ENCODE assay signal across 15 mouse cellular contexts in the genomic region with DNA sequence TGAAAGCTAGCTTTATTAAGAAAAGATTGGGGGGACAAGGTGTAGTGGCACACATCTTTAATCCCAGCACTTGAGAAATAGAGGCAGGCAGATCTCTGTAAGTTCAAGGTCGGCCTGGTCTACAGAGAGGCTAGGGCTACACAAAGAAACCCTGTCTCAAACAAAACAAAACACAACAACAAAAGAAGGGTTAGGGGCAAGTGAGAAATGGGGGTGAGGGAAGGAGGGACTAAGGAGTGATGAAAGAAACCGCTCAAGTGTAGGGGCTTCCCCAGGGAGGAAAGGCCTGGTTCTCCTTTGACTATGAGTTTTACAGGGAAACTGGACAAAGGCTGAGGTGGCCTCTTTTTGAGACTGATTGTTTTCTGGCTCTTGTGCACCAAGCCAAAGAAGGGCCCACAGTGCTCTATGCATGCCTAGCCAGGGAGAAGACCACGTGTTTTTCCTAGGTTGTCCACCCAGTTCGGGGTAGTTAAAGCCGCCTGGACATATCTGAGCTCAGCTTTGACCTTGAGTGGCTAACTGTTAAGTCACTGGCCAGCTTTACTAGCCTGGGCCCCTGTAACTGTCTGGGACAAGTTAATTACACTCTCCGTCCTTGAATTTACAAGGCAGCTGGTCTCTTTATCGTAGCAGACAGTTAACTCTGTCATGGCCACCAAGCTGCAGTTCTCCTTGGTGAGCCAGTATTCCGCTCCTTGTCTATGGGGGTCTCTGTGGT.
A peak's percentile ranks its signal among the peaks of the same experiment; 100 is the strongest.
DNase-seq lines count a peak whose midpoint lies in the region; ATAC-seq and TF ChIP-seq lines count a peak whose summit lies in the region.
"Had no signal": no experiment of that assay in that cellular context is flagged by ENCODE, and none has a peak within 500 bp of the region (broad histone marks: within the 10 kb centered on the region; RNA-seq: fewer than 3 reads in every experiment).

No protein-coding gene starts in this region.

- H3K4me3 ChIP-seq in heart, embryonic 16.5 days (ENCODE audit: low read length), result no peak overlapping the region
- no peak overlapping the region for H3K4me3 ChIP-seq in heart, adult 2 months
- H3K4me3 ChIP-seq in intestine, embryonic 14.5 days (ENCODE audit: low read depth, low read length), result no peak overlapping the region
- no peak overlapping the region for H3K4me3 ChIP-seq in midbrain, embryonic 11.5 days (ENCODE audit: low read depth, low read length)
- H3K4me3 ChIP-seq: embryonic facial prominence, embryonic 15.5 days; hindbrain, embryonic 13.5 days; liver, embryonic 15.5 days; neural tube, embryonic 12.5 days had no signal

- 0 out of 2 replicates have a peak overlapping the region, but pooled peaks have one; percentile 21 for H3K9ac ChIP-seq in heart, embryonic 16.5 days (ENCODE audit: low read length)
- no peak overlapping the region for H3K9ac ChIP-seq in heart, adult 2 months (ENCODE audit: low read depth, low read length)
- H3K9ac ChIP-seq in intestine, embryonic 14.5 days (ENCODE audit: low read length), result no peak overlapping the region
- no peak overlapping the region for H3K9ac ChIP-seq in midbrain, embryonic 11.5 days (ENCODE audit: low read length)
- H3K9ac ChIP-seq: embryonic facial prominence, embryonic 15.5 days; hindbrain, embryonic 13.5 days; liver, embryonic 15.5 days; neural tube, embryonic 12.5 days had no signal

- no peak; the same call in 1 of the 2 replicates for ATAC-seq in heart, embryonic 16.5 days (replicated peaks; ENCODE audit: extremely low read depth, insufficient read depth, low FRiP score)
- ATAC-seq in intestine, embryonic 14.5 days (replicated peaks; ENCODE audit: low FRiP score, low TSS enrichment, low read depth), result 0 out of 2 replicates have a peak, but pooled peaks have one; percentile 38
- no peak for ATAC-seq in midbrain, embryonic 11.5 days (ENCODE audit: low FRiP score)

- no peaks in the 10 kb centered on the region for H3K79me2 ChIP-seq in heart, adult 2 months (replicated peaks; ENCODE audit: control insufficient read depth, insufficient read depth, low read length)

- TF ChIP-seq EP300 in heart, adult 2 months (IDR thresholded peaks at IDR 0.05; ENCODE audit: insufficient read depth, low read depth, low read length), result no peak

- no peaks in the 10 kb centered on the region for H3K27me3 ChIP-seq in heart, embryonic 16.5 days (ENCODE audit: control insufficient read depth, insufficient read depth, low read length)
- H3K27me3 ChIP-seq in heart, adult 2 months (ENCODE audit: control insufficient read depth, insufficient read depth, low read length), result no peaks in the 10 kb centered on the region
- no peaks in the 10 kb centered on the region for H3K27me3 ChIP-seq in intestine, embryonic 14.5 days (replicated peaks; ENCODE audit: control insufficient read depth, insufficient read depth, low read length)
- H3K27me3 ChIP-seq in midbrain, embryonic 11.5 days (ENCODE audit: control insufficient read depth, insufficient read depth, low read length), result peaks cover 10% of the 10 kb centered on the region
- H3K27me3 ChIP-seq: CH12.LX; embryonic facial prominence, embryonic 15.5 days; liver, embryonic 15.5 days; neural tube, embryonic 12.5 days had no signal

- intact Hi-C loops in heart, adult 2 months (cut with DNase I), result no loop called here

- H3K4me1 ChIP-seq in heart, embryonic 16.5 days (ENCODE audit: control insufficient read depth, insufficient read depth, low read length), result peaks cover 11% of the 10 kb centered on the region
- H3K4me1 ChIP-seq in heart, adult 2 months (ENCODE audit: control insufficient read depth, insufficient read depth, low read length), result peaks cover 1% of the 10 kb centered on the region
- H3K4me1 ChIP-seq in intestine, embryonic 14.5 days (replicated peaks; ENCODE audit: control insufficient read depth, insufficient read depth, low read length), result no peaks in the 10 kb centered on the region; the same call in 1 of the 2 replicates
- H3K4me1 ChIP-seq in midbrain, embryonic 11.5 days (ENCODE audit: control insufficient read depth, insufficient read depth, low read length), result peaks cover 2% of the 10 kb centered on the region; the same call in 1 of the 2 replicates
- H3K4me1 ChIP-seq: embryonic facial prominence, embryonic 15.5 days had no signal

- no peaks in the 10 kb centered on the region for H3K36me3 ChIP-seq in heart, embryonic 16.5 days (ENCODE audit: control insufficient read depth, insufficient read depth)
- H3K36me3 ChIP-seq in heart, adult 2 months (ENCODE audit: control insufficient read depth, insufficient read depth, low read length), result no peaks in the 10 kb centered on the region
- H3K36me3 ChIP-seq in intestine, embryonic 14.5 days (ENCODE audit: control insufficient read depth, insufficient read depth, low read length), result no peaks in the 10 kb centered on the region
- no peaks in the 10 kb centered on the region for H3K36me3 ChIP-seq in midbrain, embryonic 11.5 days (ENCODE audit: control insufficient read depth, insufficient read depth, low read length)
- H3K36me3 ChIP-seq: embryonic facial prominence, embryonic 15.5 days; hindbrain, embryonic 13.5 days; liver, embryonic 15.5 days; neural tube, embryonic 12.5 days had no signal

- TF ChIP-seq POLR2A in heart, adult 2 months (IDR thresholded peaks at IDR 0.05; ENCODE audit: insufficient read depth, low read depth, low read length), result no peak

- H3K4me2 ChIP-seq in heart, embryonic 16.5 days (ENCODE audit: low read depth, low read length), result no peak overlapping the region
- no peak overlapping the region for H3K4me2 ChIP-seq in intestine, embryonic 14.5 days (ENCODE audit: low read length)
- H3K4me2 ChIP-seq in midbrain, embryonic 11.5 days, result no peak overlapping the region
- H3K4me2 ChIP-seq: embryonic facial prominence, embryonic 15.5 days; hindbrain, embryonic 13.5 days; liver, embryonic 15.5 days; neural tube, embryonic 12.5 days had no signal

- TF ChIP-seq CTCF in heart, adult 2 months (IDR thresholded peaks at IDR 0.05), result no peak

- DNase-seq in heart, adult 2 months, result no peak
- peak; percentile 35 for DNase-seq in adrenal gland, postnatal 14 days
- no peak for DNase-seq in intestine, embryonic 14.5 days (ENCODE audit: low spot score)
- DNase-seq in kidney, postnatal 14 days, result peak; percentile 55
- DNase-seq in midbrain, embryonic 11.5 days (ENCODE audit: low spot score, missing footprints), result no peak
- no peak for DNase-seq in cerebellum, postnatal 10 days
- DNase-seq in gastrocnemius, adult 8-10 months (ENCODE audit: low spot score in 2 of 2), result no peak
- DNase-seq: cerebellum, adult 11 months; spleen, adult 18-20 months had no signal

- H3K9me3 ChIP-seq in heart, embryonic 16.5 days (replicated peaks; ENCODE audit: control insufficient read depth, low read length), result peaks cover 11% of the 10 kb centered on the region
- H3K9me3 ChIP-seq in intestine, embryonic 14.5 days (ENCODE audit: control insufficient read depth, low read length), result peaks cover 4% of the 10 kb centered on the region; the same call in 1 of the 2 replicates
- peaks cover 3% of the 10 kb centered on the region; the same call in 1 of the 2 replicates for H3K9me3 ChIP-seq in midbrain, embryonic 11.5 days (ENCODE audit: control insufficient read depth, low read length)
- H3K9me3 ChIP-seq: hindbrain, embryonic 13.5 days; liver, embryonic 15.5 days had no signal

- WGBS in heart, embryonic 16.5 days, result 55% methylated on average over 8 of the region's 8 CpGs
- 68% methylated on average over 8 of the region's 8 CpGs for WGBS in heart, adult 2 months
- 54% methylated on average over 8 of the region's 8 CpGs for WGBS in intestine, embryonic 14.5 days
- WGBS in midbrain, embryonic 11.5 days, result 56% methylated on average over 8 of the region's 8 CpGs

- H3K27ac ChIP-seq in heart, embryonic 16.5 days (ENCODE audit: low read length), result 0 out of 2 replicates have a peak overlapping the region, but pooled peaks have one; percentile 16
- H3K27ac ChIP-seq in heart, adult 2 months, result no peak overlapping the region
- H3K27ac ChIP-seq in intestine, embryonic 14.5 days (ENCODE audit: low read depth), result no peak overlapping the region
- no peak overlapping the region for H3K27ac ChIP-seq in midbrain, embryonic 11.5 days (ENCODE audit: low read depth, low read length)
- H3K27ac ChIP-seq: embryonic facial prominence, embryonic 15.5 days; hindbrain, embryonic 13.5 days; liver, embryonic 15.5 days; neural tube, embryonic 12.5 days had no signal

Comparison
In these comparisons a context has a peak if more than half of its experiments do, and no peak if none do; other contexts are left out.
1. DNase-seq: peak in adrenal gland, postnatal 14 days (single experiment) and kidney, postnatal 14 days (single experiment); none in heart, adult 2 months (0 of 2), intestine, embryonic 14.5 days (single experiment), midbrain, embryonic 11.5 days (single experiment), cerebellum, postnatal 10 days (0 of 2) and gastrocnemius, adult 8-10 months (0 of 2).